Mouse (Mus musculus): ENCODE measurements around the gene Nlgn1. TPM values are rescaled to one million over a fixed set of nuclear protein-coding genes. Genes with fewer than 3 reads are reported as not detected.

The Nlgn1 gene
- polyA plus RNA-seq, 2 experiments, result not detected

GRCm38 (mm10) chr3:25869161-25869560, 463.1 kb downstream of the Nlgn1 start:
- H3K4me1 ChIP-seq (replicated peaks; ENCODE audit: control insufficient read depth in 2 of 2, insufficient read depth in 2 of 2, low read length in 1 of 2), result no peaks in the 10 kb centered on the region
- no peak overlapping the region for H3K27ac ChIP-seq
- H3K4me3 ChIP-seq (ENCODE audit: insufficient read depth in 1 of 2, low read depth in 2 of 2, low read length in 2 of 2), result no peak overlapping the region
- no peak overlapping the region for H3K9ac ChIP-seq (replicated peaks)
- TF ChIP-seq EP300 (IDR thresholded peaks at IDR 0.05; ENCODE audit: low read depth), result no peak
- TF ChIP-seq CTCF (IDR thresholded peaks at IDR 0.05; ENCODE audit: low read depth), result no peak
- H3K36me3 ChIP-seq (replicated peaks; ENCODE audit: control insufficient read depth, insufficient read depth, low read depth), result no peaks in the 10 kb centered on the region
- no peaks in the 10 kb centered on the region for H3K27me3 ChIP-seq (ENCODE audit: control insufficient read depth, insufficient read depth, low read length)
- no peak overlapping the region for H3K4me2 ChIP-seq (ENCODE audit: low read depth)
- H3K9me3 ChIP-seq (ENCODE audit: control insufficient read depth, low read length), result no peaks in the 10 kb centered on the region
- DNase-seq (ENCODE audit: low read depth in 3 of 3, low spot score in 3 of 3), result no peak
- no peak for ATAC-seq (ENCODE audit: insufficient read depth)

- no peaks in the 10 kb centered on the region for H3K4me1 ChIP-seq (replicated peaks; ENCODE audit: control insufficient read depth in 2 of 2, insufficient read depth in 2 of 2, low read length in 1 of 2)
- H3K9ac ChIP-seq (replicated peaks), result no peak overlapping the region
- TF ChIP-seq CTCF (IDR thresholded peaks at IDR 0.05; ENCODE audit: low read depth) (no peak), EP300 (IDR thresholded peaks at IDR 0.05; ENCODE audit: low read depth) (no peak)
- no peaks in the 10 kb centered on the region for H3K36me3 ChIP-seq (replicated peaks; ENCODE audit: control insufficient read depth, insufficient read depth, low read depth)
- no peak overlapping the region for H3K4me3 ChIP-seq (ENCODE audit: insufficient read depth in 1 of 2, low read depth in 2 of 2, low read length in 2 of 2)
- no peak overlapping the region for H3K4me2 ChIP-seq (ENCODE audit: low read depth)
- ATAC-seq (ENCODE audit: insufficient read depth) (no peak), DNase-seq (ENCODE audit: low read depth in 3 of 3, low spot score in 3 of 3) (no peak)
- H3K27ac ChIP-seq, result no peak overlapping the region
- H3K27me3 ChIP-seq (ENCODE audit: control insufficient read depth, insufficient read depth, low read length), result no peaks in the 10 kb centered on the region
- H3K9me3 ChIP-seq (ENCODE audit: control insufficient read depth, low read length), result no peaks in the 10 kb centered on the region
These were observed 473.9 kb downstream of the Nlgn1 start for GRCm38 (mm10) chr3:25858384-25858783.

GRCm38 (mm10) chr3:25844686-25845462, 487.4 kb downstream of the Nlgn1 start:
- Histone ChIP-seq H3K36me3 (replicated peaks; ENCODE audit: control insufficient read depth, insufficient read depth, low read depth) (no peaks in the 10 kb centered on the region), H3K4me3 (ENCODE audit: insufficient read depth in 1 of 2, low read depth in 2 of 2, low read length in 2 of 2) (no peak overlapping the region), H3K9ac (replicated peaks) (no peak overlapping the region), H3K9me3 (ENCODE audit: control insufficient read depth, low read length) (no peaks in the 10 kb centered on the region), H3K4me2 (ENCODE audit: low read depth) (no peak overlapping the region), H3K27me3 (ENCODE audit: control insufficient read depth, insufficient read depth, low read length) (no peaks in the 10 kb centered on the region), H3K27ac (no peak overlapping the region), H3K4me1 (replicated peaks; ENCODE audit: control insufficient read depth in 2 of 2, insufficient read depth in 2 of 2, low read length in 1 of 2) (no peaks in the 10 kb centered on the region)
- no peak for ATAC-seq (ENCODE audit: insufficient read depth)
- no peak for TF ChIP-seq CTCF (IDR thresholded peaks at IDR 0.05; ENCODE audit: low read depth)
- TF ChIP-seq EP300 (IDR thresholded peaks at IDR 0.05; ENCODE audit: low read depth), result no peak
- 65% methylated on average over 7 of the region's 7 CpGs for WGBS (ENCODE audit: insufficient replicate concordance)
- no peak for DNase-seq (ENCODE audit: low read depth in 3 of 3, low spot score in 3 of 3)

GRCm38 (mm10) chr3:25830237-25830636, 502.0 kb downstream of the Nlgn1 start:
- 45% methylated on average over 2 of the region's 2 CpGs for WGBS (ENCODE audit: insufficient replicate concordance)
- H3K9ac ChIP-seq (replicated peaks), result no peak overlapping the region
- TF ChIP-seq CTCF (IDR thresholded peaks at IDR 0.05; ENCODE audit: low read depth) (no peak), EP300 (IDR thresholded peaks at IDR 0.05; ENCODE audit: low read depth) (no peak)
- no peaks in the 10 kb centered on the region for H3K27me3 ChIP-seq (ENCODE audit: control insufficient read depth, insufficient read depth, low read length)
- H3K36me3 ChIP-seq (replicated peaks; ENCODE audit: control insufficient read depth, insufficient read depth, low read depth), result no peaks in the 10 kb centered on the region
- DNase-seq (ENCODE audit: low read depth in 3 of 3, low spot score in 3 of 3) (no peak), ATAC-seq (ENCODE audit: insufficient read depth) (no peak)
- no peaks in the 10 kb centered on the region for H3K4me1 ChIP-seq (replicated peaks; ENCODE audit: control insufficient read depth in 2 of 2, insufficient read depth in 2 of 2, low read length in 1 of 2)
- H3K4me3 ChIP-seq (ENCODE audit: insufficient read depth in 1 of 2, low read depth in 2 of 2, low read length in 2 of 2), result no peak overlapping the region
- H3K9me3 ChIP-seq (ENCODE audit: control insufficient read depth, low read length), result no peaks in the 10 kb centered on the region
- no peak overlapping the region for H3K4me2 ChIP-seq (ENCODE audit: low read depth)
- no peak overlapping the region for H3K27ac ChIP-seq

- Histone ChIP-seq H3K4me2 (ENCODE audit: low read depth) (no peak overlapping the region), H3K9me3 (ENCODE audit: control insufficient read depth, low read length) (no peaks in the 10 kb centered on the region), H3K4me1 (replicated peaks; ENCODE audit: control insufficient read depth in 2 of 2, insufficient read depth in 2 of 2, low read length in 1 of 2) (no peaks in the 10 kb centered on the region), H3K36me3 (replicated peaks; ENCODE audit: control insufficient read depth, insufficient read depth, low read depth) (no peaks in the 10 kb centered on the region), H3K27me3 (ENCODE audit: control insufficient read depth, insufficient read depth, low read length) (no peaks in the 10 kb centered on the region), H3K27ac (no peak overlapping the region), H3K4me3 (ENCODE audit: insufficient read depth in 1 of 2, low read depth in 2 of 2, low read length in 2 of 2) (no peak overlapping the region), H3K9ac (replicated peaks) (no peak overlapping the region)
- TF ChIP-seq CTCF (IDR thresholded peaks at IDR 0.05; ENCODE audit: low read depth), result no peak
- TF ChIP-seq EP300 (IDR thresholded peaks at IDR 0.05; ENCODE audit: low read depth), result no peak
- DNase-seq (ENCODE audit: low read depth in 3 of 3, low spot score in 3 of 3), result no peak
- WGBS (ENCODE audit: insufficient replicate concordance), result 64% methylated on average over 3 of the region's 3 CpGs
- ATAC-seq (ENCODE audit: insufficient read depth), result no peak
These were observed 518.9 kb downstream of the Nlgn1 start for GRCm38 (mm10) chr3:25813368-25813767.

Data from liver, embryonic 14.5 days (tissue).